Mouse (Mus musculus) heart, adult 2 months (tissue): ENCODE data around the gene Boll.

ENCODE experiments used
- CTCF ChIP-seq: fragments of 200-600 bp; IDR thresholded peaks from 2 replicates; pipeline ENCODE4 v1.8.1; 2022; ENCODE audit warnings: antibody characterized with exemption, mild to moderate bottlenecking, moderate library complexity
- EP300 ChIP-seq: fragments of 200-500 bp; IDR thresholded peaks from 2 replicates; pipeline ENCODE4 v1.6.1; 2011; ENCODE audit warnings: low read depth, low read length, control low read depth; ENCODE audit not compliant: insufficient read depth

GRCm38 (mm10) chr1:55208500-55209140 is 154.6 kb downstream of the Boll start:
- no peak for TF ChIP-seq EP300
- TF ChIP-seq CTCF: no peak
